Mouse (Mus musculus): ENCODE measurements around the gene Pex11a. TPM values are rescaled to one million over a fixed set of nuclear protein-coding genes. Genes with fewer than 3 reads are reported as not detected.

Pex11a gene
- polyA plus RNA-seq, 1 experiment: 19.1 TPM

Other genes starting within 250 kb of the Pex11a start
- gene Rhcg, start 125.5 kb downstream of the Pex11a start, polyA plus RNA-seq (2012; rRNA removed): 4.6 and 5.5 TPM in 2 replicates
- gene Ticrr, start 82.9 kb downstream of the Pex11a start, polyA plus RNA-seq (2012; rRNA removed): 0.13 and 0.18 TPM in 2 replicates
- 3.2 and 3.8 TPM in 2 replicates for gene Kif7, start 27.4 kb downstream of the Pex11a start, polyA plus RNA-seq (2012; rRNA removed)
- gene Plin1, start 10.2 kb downstream of the Pex11a start, polyA plus RNA-seq (2012; rRNA removed): 0.14 and 0.25 TPM in 2 replicates
- gene Wdr93, start within 50 bp of the Pex11a start, polyA plus RNA-seq (2012; rRNA removed): 0.10 and 0.34 TPM in 2 replicates
- 0.16 and 0.19 TPM in 2 replicates for gene Mesp1, start 50.7 kb upstream of the Pex11a start, polyA plus RNA-seq (2012; rRNA removed)
- gene Mesp2, start 67.6 kb upstream of the Pex11a start, polyA plus RNA-seq (2012; rRNA removed): 0.78 and 0.88 TPM in 2 replicates
- 5.4 and 5.9 TPM in 2 replicates for gene Anpep, start 117.9 kb upstream of the Pex11a start, polyA plus RNA-seq (2012; rRNA removed)
- gene Ap3s2, start 177.5 kb upstream of the Pex11a start, polyA plus RNA-seq (2012; rRNA removed): 41.9 and 43.5 TPM in 2 replicates
- gene Arpin, start 192.2 kb upstream of the Pex11a start, polyA plus RNA-seq (2012; rRNA removed): 14.7 and 16.8 TPM in 2 replicates

Measured in frontal cortex, adult 2 months (tissue).